Mouse (Mus musculus) frontal cortex, adult (tissue): ENCODE data around the gene Sirpa.
A peak's percentile ranks its signal among the peaks of the same experiment; 100 is the strongest.

Experiments used
- ATAC-seq: cut with Nextera tagmentation; 2 replicates; pipeline ENCODE4 v1.9.2; 2017; ENCODE audit warnings: mild to moderate bottlenecking, moderate library complexity, mixed read lengths; ENCODE audit not compliant: low TSS enrichment

Sirpa gene

DNA sequence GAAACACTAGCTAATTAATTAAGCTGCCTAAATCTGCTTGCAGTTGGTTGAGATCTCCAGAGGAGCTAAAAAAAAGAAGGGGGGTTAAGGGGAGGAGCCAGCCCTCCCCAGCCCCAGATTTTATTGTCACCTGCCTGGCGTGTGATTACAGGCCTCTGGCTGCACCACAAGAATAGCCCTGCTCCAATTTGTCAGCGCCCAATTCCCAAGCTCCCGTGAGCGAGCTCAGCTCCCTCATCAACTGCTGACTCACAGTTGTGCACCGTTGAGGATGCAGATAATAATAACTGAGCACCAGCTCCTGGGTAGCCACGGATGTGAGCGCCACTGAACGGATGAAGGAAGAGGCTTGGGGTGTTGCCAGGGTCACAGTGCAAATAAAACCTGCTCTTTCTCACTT, 13.6 kb downstream of the Sirpa start:
- peak; percentile 38; the same call in 1 of the 2 replicates for ATAC-seq

DNA sequence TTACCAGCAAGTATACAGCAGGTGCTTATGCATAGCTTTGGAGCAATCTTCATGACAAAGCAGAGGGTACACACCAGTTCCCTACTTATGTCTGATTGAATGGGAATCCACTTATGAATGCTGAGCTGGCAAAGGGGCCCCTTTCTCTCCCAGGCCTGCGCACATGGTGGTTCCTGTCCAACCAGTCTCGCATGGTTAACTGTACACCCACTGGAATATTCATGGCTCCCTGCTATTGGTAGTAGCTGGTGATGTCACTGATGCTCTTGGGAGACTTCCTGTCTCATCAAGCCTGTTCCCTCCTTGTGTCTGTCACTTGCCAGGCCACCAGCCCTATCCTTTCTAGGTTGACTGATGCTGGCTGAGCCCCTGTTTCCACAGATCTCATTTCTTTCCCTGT, 14.3 kb downstream of the Sirpa start:
- peak; percentile 41; the same call in 1 of the 2 replicates for ATAC-seq

DNA sequence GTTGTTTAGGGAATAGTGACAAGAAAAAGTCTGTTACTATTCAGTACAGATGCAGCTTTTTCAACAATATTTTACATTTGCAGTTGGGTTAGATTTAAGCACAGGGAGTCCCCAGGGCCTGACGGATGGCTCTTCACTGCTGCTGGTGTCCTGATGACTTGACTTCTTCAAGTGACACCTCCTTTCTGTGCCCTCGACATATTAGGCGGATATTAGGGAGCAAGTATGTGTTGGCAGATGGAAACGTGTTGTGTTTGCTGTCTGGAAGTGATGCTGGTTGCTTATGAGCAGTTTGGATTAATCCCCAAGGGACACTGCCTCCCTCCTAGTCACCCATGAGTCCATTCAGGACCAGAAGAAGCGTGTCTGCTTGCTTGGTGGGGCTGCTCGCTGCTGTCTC, 21.3 kb downstream of the Sirpa start:
- no peak for ATAC-seq

DNA sequence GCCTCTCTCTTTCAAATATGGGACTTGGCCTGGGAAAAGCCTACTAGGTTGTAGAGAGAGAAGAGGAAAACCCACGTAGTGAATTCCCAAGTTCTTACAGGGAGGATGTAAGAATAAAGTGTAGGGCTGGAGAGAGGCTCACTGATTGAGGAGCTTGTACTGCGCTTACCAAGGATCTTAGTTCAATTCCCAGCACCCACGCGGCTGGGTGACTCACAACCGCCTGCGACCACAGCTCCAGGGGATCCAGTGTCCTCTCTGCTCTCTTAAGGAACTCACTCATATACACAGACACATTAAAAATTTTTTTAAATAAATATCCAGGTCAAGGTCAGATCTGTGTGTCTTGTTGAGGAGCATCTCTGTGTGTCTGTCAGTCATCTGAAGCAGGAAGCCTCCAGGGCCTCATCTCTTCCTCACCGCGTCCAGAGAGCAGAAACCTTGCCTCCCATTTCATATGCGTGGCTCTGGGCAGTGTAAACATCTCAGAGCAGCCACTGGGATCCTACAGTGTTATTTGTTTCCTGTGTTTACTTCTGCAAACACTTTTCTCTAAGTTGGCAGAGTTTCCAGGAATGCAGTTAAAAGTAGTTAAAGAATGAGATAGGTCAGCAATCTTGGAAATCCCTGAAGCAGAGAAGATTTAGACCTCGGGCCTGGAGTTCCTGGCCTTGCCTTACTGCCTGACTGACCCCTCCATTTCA, 22.0 kb downstream of the Sirpa start:
- no peak for ATAC-seq

DNA sequence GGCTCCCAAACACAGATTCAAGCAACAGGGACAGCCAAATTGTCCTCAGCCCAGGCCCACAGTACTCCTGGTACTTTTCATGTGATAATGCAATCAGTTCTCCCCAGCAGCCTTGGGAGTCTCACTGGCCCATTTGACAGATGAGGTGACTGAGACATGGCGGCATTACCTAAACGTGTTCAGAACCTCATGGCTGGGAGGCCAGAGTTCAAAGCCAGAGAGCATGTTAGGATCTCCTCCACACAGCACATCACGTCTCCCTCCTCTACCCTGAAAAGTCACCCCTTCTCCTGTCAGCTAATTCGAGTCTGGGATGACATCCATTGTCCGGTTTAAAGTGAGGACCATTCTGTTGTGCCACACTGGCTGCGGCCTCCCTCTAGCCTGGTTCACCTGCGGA, 27.5 kb downstream of the Sirpa start:
- ATAC-seq = no peak

DNA sequence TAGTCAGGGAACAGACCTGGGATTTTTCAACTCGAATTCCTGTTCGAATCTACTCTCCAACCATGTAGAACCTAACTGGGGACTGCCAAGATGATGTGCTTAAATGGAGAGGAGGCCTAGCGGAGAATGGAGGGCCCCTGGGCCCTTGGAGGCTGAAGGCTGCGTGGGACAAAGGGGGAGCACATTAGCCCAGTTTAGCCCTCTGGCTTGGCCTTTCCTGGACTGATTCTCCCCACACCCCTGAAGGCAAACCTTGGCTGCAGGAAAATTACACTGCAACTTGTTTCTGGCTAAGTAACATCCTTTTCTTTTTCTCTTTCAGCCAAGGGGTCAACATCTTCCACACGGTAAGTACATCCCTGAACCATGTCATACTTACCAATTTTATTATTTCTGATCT, 28.2 kb downstream of the Sirpa start:
- ATAC-seq = no peak

DNA sequence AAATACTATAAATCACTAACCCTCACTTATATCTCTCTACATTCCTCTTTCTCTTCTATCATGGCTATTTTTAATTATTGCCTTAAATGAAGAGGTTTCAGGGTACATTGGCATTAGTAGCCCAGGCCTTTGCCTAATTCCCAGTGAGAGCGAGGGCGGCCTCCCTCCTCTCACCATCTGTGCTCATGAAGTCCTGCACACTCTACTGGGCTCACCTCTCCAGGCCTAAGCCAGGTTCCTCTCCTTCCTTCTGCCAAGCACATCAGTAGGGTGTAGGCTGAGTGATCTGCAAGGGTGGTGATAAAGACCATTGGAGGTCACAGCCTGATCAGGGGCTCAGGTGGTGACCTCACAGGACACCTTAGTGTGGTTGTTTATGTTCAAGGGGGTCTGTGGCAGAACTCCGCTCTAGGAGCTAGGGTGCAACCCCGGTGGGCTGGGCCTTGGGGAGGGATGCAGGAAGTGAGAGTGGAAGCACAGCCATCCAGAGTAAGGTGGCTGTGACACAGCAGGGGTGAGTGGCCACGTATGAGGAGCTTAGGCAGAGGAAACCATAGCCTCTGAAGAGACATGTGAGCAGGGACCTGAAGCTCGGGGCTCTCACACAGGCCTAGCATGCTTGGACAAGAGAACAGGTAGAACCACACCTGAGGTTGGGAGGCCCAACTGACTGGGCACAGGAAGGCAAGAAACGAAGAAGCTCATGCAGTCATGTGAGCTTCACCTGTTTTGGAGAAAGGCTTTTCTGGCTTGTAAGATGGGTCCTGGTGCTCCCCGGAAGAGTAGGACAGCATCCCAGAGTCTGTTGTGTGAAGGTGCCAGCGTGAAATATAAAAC, 29.2 kb downstream of the Sirpa start:
- ATAC-seq = no peak

DNA sequence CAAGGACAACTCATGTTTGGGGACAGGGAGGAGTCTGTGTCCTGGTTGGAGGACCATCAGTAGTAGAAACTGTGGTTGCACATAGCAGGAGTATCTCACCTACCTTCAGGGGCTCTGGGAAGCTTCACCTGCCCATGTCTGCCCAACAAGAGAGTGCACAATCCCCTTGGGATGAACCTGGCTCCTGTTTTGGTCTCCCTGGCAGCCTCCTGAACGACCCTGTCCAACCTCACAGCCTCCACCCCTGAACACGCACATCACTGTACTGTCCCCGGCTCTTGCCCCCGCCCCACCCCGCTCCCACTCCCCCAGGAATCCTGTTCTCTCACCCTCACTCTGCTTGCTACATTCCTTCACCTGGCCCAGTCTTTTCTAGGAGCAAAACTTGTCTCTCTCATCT, 30.3 kb downstream of the Sirpa start:
- ATAC-seq = no peak

DNA sequence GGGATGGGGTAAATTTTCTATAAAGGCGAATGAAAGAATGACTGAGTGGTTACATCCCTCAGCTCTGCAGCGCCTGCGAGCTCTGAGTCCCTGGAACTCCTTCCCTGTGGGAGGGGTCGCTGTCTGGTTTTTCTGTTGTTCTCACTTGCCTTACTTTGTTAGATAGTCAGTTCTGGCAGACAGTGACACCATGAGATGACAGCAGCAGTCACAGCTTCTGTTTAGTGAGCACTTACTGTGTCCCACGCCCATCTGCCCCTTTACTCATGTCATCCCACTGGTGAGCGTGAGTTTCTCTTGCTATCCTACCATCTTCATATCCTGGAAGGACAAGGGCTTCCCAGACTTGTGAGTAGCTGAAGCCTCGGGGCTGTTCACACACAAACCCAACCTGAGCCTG, 31.1 kb downstream of the Sirpa start:
- peak; percentile 12; the same call in 1 of the 2 replicates for ATAC-seq

DNA sequence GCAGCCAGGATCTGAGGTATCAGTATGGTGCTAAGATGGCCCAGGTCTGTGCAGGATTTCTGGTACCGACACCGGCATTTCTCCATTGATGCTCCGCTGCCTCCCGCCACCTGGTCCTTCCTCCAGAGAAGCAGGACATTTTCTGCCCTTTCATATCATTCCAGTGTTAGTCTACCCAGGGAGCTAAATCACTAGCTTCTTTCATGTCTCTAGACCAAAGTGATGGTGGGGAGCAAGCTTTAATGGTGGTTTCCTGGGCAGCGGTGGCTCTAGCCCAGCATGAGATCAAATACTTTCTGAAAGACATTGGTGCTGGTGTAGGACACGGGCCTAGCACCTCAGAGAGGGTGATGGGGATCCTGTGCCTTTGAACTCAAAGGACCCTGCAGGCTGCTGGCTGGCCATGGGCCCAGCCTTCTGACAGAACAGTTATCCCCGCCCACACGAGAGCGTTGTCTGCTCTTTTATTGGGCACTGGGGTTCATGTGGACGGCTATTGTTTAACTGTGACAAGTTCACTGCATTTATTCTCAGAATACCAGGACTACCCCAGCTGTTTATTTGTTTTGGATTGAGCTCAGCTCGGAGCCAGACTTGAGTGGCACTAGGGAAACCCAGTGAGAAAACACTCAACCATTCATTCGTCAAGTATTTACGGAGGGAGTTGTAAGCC, 31.7 kb downstream of the Sirpa start:
- ATAC-seq = no peak

DNA sequence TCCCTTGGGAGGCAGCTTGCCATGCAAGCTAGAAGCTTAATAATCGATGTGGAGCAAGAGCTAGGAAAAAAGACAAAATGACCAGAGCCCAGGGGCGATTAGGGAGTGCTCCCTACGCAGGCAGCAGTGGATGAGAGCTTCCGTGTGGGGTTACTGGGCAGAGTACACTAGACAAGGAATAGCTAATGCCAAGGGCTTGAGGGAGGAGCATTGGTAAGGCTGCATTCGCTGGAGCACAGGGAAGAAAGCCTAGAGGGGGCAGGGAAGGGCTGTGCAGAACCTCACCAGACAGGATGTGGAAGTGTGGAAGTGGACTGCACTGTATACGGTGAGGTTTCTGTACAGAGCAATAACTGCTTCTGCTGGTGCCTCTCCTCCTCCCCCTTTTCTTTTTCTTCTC, 32.3 kb downstream of the Sirpa start:
- ATAC-seq = no peak

DNA sequence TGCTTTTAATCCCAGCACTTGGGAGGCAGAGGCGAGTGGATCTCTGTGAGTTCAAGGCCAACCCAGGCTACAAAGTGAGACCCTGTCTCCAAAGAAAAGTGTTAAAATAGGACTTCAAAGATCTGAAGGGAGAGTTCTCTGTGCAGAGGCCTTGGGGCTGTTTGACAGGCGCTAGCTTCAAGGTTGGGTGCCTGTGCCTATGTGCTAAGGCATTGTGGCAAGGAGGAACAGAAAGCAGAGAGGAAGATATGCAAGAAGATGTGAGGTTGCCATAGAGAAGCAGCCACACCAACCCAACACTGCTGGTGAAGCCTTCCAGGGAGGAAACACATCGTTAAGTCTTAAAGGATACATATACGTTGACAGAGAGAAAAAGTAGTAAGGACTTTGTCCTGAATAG, 33.2 kb downstream of the Sirpa start:
- no peak for ATAC-seq

DNA sequence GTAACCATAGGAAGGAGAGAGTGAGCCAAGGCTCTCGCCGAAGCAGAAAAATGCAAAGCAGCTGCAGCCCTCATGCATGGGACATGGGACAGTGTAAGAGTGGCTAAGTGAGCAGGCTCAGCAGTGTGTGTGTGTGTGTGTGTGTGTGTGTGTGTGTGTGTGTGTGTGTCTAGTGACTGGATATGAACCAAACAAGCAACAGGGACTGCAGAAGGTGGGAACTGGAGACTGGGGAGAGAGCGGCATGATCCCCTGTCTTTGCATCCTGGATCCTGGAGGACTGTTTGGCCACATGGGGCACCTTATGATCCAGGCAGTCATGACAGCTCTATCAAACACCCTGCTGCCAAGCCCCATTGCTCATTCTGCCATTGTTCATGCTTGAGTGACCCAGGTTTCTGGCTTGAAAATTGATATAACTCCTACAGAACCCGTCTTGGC, 34.0 kb downstream of the Sirpa start:
- ATAC-seq = no peak

DNA sequence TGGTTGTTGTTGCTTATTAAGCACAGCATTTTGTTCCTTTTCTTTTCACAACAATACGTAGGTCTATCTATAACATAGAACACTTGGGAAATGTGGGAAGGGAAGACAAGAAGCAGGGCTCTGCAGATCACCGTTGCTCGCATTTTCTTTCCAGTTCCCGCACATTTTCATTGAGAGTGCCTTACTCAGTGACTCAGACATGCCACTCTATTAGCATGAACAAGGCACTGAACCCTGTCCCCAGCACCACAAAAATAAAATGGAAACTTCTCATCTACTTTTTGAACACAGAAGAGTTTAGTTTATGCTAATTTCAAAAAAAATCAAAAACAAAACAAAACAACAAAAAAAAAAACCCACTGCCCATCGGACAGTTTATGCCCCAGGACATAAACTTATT, 34.5 kb downstream of the Sirpa start:
- ATAC-seq = no peak

DNA sequence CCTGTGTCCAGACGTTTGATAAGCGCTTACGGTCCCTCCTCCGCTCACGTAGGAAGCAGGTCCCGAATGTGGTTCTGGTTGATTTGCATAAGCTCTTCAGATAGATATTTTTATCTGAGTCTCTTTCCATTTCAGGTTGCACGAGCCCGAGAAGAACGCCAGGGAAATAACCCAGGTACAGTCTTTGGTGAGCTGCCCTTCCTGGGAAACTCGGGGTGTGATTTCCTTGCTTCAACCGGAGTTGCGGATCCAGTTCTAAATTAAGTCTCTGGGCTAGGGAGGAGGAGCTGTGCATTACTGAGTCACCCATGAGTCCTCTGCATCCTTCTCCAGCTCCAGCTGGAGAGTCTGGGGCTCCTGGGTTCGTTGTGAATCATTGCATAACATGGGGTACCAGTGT, 35.2 kb downstream of the Sirpa start:
- peak; percentile 74 for ATAC-seq

DNA sequence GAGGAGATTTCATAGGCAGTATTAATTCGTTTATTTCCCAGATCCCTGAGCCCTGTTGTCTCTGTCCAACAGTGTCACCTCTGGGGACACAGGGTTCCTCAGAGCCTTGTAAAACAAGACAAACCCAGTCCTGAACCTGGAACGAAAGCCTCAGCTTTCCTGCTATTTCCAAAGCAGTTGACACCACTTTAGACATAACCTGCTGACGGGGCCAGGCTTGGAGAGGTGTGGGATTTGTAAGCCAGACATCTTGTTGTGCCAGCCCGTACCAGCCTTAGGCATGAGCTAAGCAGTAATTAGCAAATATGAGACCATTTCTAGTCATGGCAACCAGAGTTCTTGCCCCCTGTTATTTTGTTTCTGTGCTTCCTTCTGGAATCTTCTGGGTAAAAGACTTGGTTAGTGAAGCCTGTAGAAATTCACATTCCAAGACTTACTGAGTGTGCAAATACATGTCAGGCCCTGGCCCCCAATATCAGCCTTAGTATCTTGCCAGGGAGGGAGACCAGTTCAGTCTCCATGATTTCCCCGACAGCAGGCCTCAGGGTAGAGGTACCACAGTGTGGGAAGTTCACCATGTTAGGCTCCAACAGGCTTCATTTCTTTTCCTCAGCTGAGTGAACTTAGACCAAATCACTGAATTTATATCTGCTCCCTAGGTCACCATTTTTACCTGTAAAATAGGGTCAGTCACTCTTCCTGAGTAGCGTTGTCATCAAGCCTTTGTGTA, 36.0 kb downstream of the Sirpa start:
- ATAC-seq = no peak

DNA sequence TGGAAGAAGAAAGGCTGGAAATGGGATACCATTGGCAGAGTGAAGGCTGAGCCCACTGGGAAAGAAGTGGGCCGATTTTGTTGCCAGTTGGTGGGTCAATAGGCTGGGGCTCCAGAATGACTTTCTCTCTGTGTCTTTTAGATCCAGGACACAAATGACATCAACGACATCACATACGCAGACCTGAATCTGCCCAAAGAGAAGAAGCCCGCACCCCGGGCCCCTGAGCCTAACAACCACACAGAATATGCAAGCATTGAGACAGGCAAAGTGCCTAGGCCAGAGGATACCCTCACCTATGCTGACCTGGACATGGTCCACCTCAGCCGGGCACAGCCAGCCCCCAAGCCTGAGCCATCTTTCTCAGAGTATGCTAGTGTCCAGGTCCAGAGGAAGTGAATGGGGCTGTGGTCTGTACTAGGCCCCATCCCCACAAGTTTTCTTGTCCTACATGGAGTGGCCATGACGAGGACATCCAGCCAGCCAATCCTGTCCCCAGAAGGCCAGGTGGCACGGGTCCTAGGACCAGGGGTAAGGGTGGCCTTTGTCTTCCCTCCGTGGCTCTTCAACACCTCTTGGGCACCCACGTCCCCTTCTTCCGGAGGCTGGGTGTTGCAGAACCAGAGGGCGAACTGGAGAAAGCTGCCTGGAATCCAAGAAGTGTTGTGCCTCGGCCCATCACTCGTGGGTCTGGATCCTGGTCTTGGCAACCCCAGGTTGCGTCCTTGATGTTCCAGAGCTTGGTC, 37.3 kb downstream of the Sirpa start:
- ATAC-seq = no peak

DNA sequence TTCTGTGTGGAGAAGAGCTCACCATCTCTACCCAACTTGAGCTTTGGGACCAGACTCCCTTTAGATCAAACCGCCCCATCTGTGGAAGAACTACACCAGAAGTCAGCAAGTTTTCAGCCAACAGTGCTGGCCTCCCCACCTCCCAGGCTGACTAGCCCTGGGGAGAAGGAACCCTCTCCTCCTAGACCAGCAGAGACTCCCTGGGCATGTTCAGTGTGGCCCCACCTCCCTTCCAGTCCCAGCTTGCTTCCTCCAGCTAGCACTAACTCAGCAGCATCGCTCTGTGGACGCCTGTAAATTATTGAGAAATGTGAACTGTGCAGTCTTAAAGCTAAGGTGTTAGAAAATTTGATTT, 37.9 kb downstream of the Sirpa start:
- no peak for ATAC-seq

DNA sequence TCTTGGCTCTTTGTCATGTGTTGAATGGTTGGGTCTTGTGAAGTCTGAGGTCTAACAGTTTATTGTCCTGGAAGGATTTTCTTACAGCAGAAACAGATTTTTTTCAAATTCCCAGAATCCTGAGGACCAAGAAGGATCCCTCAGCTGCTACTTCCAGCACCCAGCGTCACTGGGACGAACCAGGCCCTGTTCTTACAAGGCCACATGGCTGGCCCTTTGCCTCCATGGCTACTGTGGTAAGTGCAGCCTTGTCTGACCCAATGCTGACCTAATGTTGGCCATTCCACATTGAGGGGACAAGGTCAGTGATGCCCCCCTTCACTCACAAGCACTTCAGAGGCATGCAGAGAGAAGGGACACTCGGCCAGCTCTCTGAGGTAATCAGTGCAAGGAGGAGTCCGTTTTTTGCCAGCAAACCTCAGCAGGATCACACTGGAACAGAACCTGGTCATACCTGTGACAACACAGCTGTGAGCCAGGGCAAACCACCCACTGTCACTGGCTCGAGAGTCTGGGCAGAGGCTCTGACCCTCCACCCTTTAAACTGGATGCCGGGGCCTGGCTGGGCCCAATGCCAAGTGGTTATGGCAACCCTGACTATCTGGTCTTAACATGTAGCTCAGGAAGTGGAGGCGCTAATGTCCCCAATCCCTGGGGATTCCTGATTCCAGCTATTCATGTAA, 38.5 kb downstream of the Sirpa start:
- no peak for ATAC-seq

DNA sequence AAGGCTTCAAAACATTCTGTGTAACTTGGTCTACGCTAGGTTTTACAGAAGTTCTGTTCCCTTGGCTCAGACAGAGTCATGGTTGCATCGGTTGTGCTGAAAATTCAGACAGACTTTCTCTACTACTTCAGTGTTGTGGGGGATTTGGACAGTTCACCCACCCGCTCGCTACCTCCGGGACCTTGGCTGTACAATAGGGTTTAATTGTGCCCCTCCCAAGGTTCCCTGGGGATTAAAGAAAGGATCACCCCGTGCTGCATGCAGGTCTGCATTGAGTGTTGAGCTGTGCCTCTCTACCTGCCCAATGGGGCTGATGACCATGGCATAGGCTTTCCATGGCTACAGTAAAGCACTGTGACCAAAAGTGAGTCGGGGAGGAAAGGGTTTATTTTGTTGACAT, 39.7 kb downstream of the Sirpa start:
- no peak for ATAC-seq
